Mouse (Mus musculus) hindbrain, postnatal 0 days (tissue): ENCODE results near the gene Agl. TPM values are rescaled to one million over a fixed set of nuclear protein-coding genes. Genes with fewer than 3 reads are reported as not detected.

Experiments
- ATAC-seq: fragments of 200-750 bp; cut with Nextera tagmentation; 2 replicates; pipeline ENCODE4 v1.8.0; 2017; ENCODE audit warnings: mild to moderate bottlenecking, moderate TSS enrichment, moderate library complexity
- DNase-seq: peaks from one replicate; pipeline ENCODE4 v3.0.0-alpha.2; 2015; ENCODE audit warnings: low spot score
- H3K27ac ChIP-seq: fragments of 300-500 bp; sonication (generic); 2 replicates; pipeline ENCODE4 v1.5.1; 2014; ENCODE audit warnings: mild to moderate bottlenecking
- H3K27me3 ChIP-seq: fragments of 300-500 bp; sonication (generic); 2 replicates; pipeline ENCODE4 v1.6.1; 2014; ENCODE audit warnings: low read length, mixed read lengths; ENCODE audit not compliant: insufficient read depth
- H3K36me3 ChIP-seq: fragments of 300-500 bp; sonication (generic); 2 replicates; pipeline ENCODE4 v1.6.1; 2014; ENCODE audit warnings: low read length, mixed read lengths; ENCODE audit not compliant: insufficient read depth
- H3K4me1 ChIP-seq: fragments of 300-500 bp; sonication (generic); 2 replicates; pipeline ENCODE4 v1.6.1; 2014; ENCODE audit warnings: antibody characterized with exemption, low read length, mixed read lengths; ENCODE audit not compliant: insufficient read depth
- H3K4me2 ChIP-seq: fragments of 300-500 bp; sonication (generic); 2 replicates; pipeline ENCODE4 v1.6.1; 2014; ENCODE audit warnings: low read depth, mild to moderate bottlenecking, low read length, moderate library complexity, mixed read lengths
- H3K4me3 ChIP-seq: fragments of 300-500 bp; sonication (generic); 2 replicates; pipeline ENCODE4 v1.5.1; 2014; ENCODE audit warnings: low read length
- H3K9ac ChIP-seq: fragments of 300-500 bp; sonication (generic); replicated peaks from 2 replicates; pipeline ENCODE4 v1.6.1; 2014; ENCODE audit warnings: mild to moderate bottlenecking, low read length, moderate library complexity, mixed read lengths
- H3K9me3 ChIP-seq: fragments of 300-500 bp; sonication (generic); 2 replicates; pipeline ENCODE4 v1.6.1; 2016; ENCODE audit warnings: low read length, mixed read lengths
- CTCF ChIP-seq: IDR thresholded peaks from 2 replicates; pipeline ENCODE4 v1.5.1; 2016; ENCODE audit warnings: antibody characterized with exemption, control low read depth, low read depth
- WGBS: fragments of 180-500 bp; shearing (Covaris S2); extraction: QIAGEN DNeasy Blood & Tissue Kit; methylation state at CpG from one replicate; pipeline ENCODE4 v1.1.7; 2014; 5-methylcytosine and 5-hydroxymethylcytosine counted together
- polyA plus RNA-seq: library from polyadenylated mRNA; unstranded; fragments of >200 nt; fragmentation: Nextera tagmentation; extraction: Ambion mirVana; gene quantifications from 2 replicates; pipeline ENCODE4 v1.2.1, GENCODE M21; 2015
- total RNA-seq: library from RNA; depleted of rRNA; stranded (reverse); fragments of >200 nt; gene quantifications from 2 replicates; pipeline ENCODE4 v1.2.3, GENCODE M21; 2014

The Agl gene
- total and polyA plus RNA-seq, 2 experiments from 2014 or later = 13.9 to 14.3 TPM

GRCm38 (mm10) chr3:116844880-116845579, 37.1 kb upstream of the Agl start:
- no peaks in the 10 kb centered on the region for H3K9me3 ChIP-seq
- no peaks in the 10 kb centered on the region for H3K27me3 ChIP-seq
- no peaks in the 10 kb centered on the region for H3K36me3 ChIP-seq
- TF ChIP-seq CTCF = no peak
- 90% methylated on average over 10 of the region's 10 CpGs for WGBS
- no peak for DNase-seq
- no peak for ATAC-seq
- no peak overlapping the region for H3K4me2 ChIP-seq
- H3K9ac ChIP-seq = no peak overlapping the region
- no peaks in the 10 kb centered on the region for H3K4me1 ChIP-seq
- no peak overlapping the region for H3K4me3 ChIP-seq
- no peak overlapping the region for H3K27ac ChIP-seq

GRCm38 (mm10) chr3:116841311-116841710, 33.3 kb upstream of the Agl start:
- no peaks in the 10 kb centered on the region for H3K4me1 ChIP-seq
- ATAC-seq (no peak), DNase-seq (no peak)
- no peak overlapping the region for H3K4me2 ChIP-seq
- H3K9ac ChIP-seq = no peak overlapping the region
- 74% methylated on average over 2 of the region's 2 CpGs for WGBS
- no peak for TF ChIP-seq CTCF
- no peaks in the 10 kb centered on the region for H3K36me3 ChIP-seq
- no peaks in the 10 kb centered on the region for H3K27me3 ChIP-seq
- no peak overlapping the region for H3K27ac ChIP-seq
- no peak overlapping the region for H3K4me3 ChIP-seq
- no peaks in the 10 kb centered on the region for H3K9me3 ChIP-seq

DNA sequence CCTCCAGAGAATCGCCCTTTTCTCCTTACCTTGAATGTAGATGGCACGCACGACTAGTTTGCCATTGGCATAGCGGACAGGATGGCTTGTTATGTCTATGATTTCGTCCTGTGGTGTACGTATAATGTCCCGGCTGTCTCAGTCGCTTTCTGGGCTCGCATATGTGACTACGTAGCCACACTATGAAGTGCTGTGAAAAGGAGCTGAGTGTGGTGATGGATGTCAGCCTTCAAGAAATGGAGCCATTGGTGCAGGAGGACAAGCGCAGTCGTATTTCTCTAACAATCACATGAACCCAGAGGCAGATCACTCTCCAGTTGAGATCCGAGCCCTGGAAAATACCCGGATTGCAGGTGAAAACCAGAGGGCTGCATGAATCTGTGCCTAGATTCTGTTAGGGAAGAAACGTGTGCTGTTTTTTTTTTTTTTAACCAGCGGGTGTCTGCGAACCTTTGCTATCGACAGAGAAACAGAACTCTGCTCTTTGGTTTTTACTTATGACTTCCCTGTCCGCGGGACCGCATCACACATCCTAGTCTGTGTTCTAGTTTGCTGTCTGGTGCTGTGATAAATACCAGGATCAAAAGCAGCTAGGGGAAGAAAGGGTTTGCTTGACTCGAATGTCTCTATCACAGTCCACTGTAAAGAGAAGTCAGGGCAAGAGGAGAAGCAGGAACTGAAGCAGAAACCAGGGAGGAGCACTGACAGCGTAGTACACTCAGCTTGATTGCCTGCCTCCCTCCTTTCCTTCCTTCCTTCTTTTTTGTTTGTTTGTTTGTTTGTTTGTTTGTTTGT, 28.9 kb upstream of the Agl start:
- H3K9ac ChIP-seq = no peak overlapping the region
- no peak overlapping the region for H3K4me3 ChIP-seq
- TF ChIP-seq CTCF = no peak
- H3K9me3 ChIP-seq = no peaks in the 10 kb centered on the region
- ATAC-seq = no peak
- H3K4me1 ChIP-seq = no peaks in the 10 kb centered on the region
- 83% methylated on average over 23 of the region's 23 CpGs for WGBS
- H3K27ac ChIP-seq = no peak overlapping the region
- H3K27me3 ChIP-seq = no peaks in the 10 kb centered on the region; the same call in 1 of the 2 replicates
- H3K4me2 ChIP-seq = no peak overlapping the region
- no peak for DNase-seq
- no peaks in the 10 kb centered on the region for H3K36me3 ChIP-seq

GRCm38 (mm10) chr3:116835770-116836680, 28.1 kb upstream of the Agl start:
- DNase-seq = peak; percentile 96
- no peaks in the 10 kb centered on the region for H3K36me3 ChIP-seq
- peak overlapping the region; percentile 34 for H3K4me3 ChIP-seq
- TF ChIP-seq CTCF = peak; percentile 89
- ATAC-seq = peak; percentile 89
- H3K9ac ChIP-seq = peak overlapping the region; percentile 48
- H3K4me2 ChIP-seq = peak overlapping the region; percentile 80
- H3K27me3 ChIP-seq = no peaks in the 10 kb centered on the region; the same call in 1 of the 2 replicates
- WGBS = 25% methylated on average over 21 of the region's 21 CpGs
- no peaks in the 10 kb centered on the region for H3K9me3 ChIP-seq
- no peaks in the 10 kb centered on the region for H3K4me1 ChIP-seq
- H3K27ac ChIP-seq = peak overlapping the region; percentile 54; the same call in 1 of the 2 replicates

DNA sequence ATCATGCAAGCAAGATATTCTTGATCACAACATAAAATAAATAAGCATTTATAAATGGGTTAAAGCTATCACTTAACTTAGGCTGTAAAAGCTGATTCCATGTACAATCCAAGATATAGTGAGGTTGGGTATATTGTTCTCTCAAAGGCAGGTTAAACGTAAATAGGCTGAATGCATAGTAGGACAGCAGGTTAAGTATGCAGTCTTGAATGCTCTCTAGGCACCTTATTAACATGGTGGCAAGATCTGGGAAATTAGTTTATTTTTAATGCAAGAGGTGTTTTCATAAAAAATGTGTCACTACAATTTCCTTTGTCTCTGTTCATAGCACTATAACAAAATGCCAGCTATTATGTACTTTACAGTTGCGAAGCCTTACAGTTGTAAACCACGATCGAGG, 27.4 kb upstream of the Agl start:
- Histone ChIP-seq H3K27ac (0 out of 2 replicates have a peak overlapping the region, but pooled peaks have one; percentile 54), H3K4me1 (no peaks in the 10 kb centered on the region), H3K27me3 (no peaks in the 10 kb centered on the region; the same call in 1 of the 2 replicates), H3K4me2 (peak overlapping the region; percentile 80), H3K9me3 (no peaks in the 10 kb centered on the region), H3K36me3 (no peaks in the 10 kb centered on the region), H3K9ac (no peak overlapping the region; the same call in 1 of the 2 replicates), H3K4me3 (peak overlapping the region; percentile 34; the same call in 1 of the 2 replicates)
- TF ChIP-seq CTCF = no peak
- 67% methylated on average over 4 of the region's 4 CpGs for WGBS
- no peak; the same call in 1 of the 2 replicates for ATAC-seq
- no peak for DNase-seq

- 93% methylated on average over 6 of the region's 6 CpGs for WGBS
- no peaks in the 10 kb centered on the region; the same call in 1 of the 2 replicates for H3K27me3 ChIP-seq
- no peaks in the 10 kb centered on the region for H3K36me3 ChIP-seq
- ATAC-seq = no peak
- no peak overlapping the region for H3K9ac ChIP-seq
- H3K4me2 ChIP-seq = no peak overlapping the region
- H3K4me1 ChIP-seq = no peaks in the 10 kb centered on the region
- H3K27ac ChIP-seq = no peak overlapping the region
- no peak for DNase-seq
- no peak overlapping the region for H3K4me3 ChIP-seq
- TF ChIP-seq CTCF = no peak
- no peaks in the 10 kb centered on the region for H3K9me3 ChIP-seq
Observed at GRCm38 (mm10) chr3:116834241-116834640, 26.3 kb upstream of the Agl start.
